Mouse (Mus musculus) leukemia stem cell, adult 10-12 weeks (primary cell): ENCODE results near the gene Olfr378. TPM values are rescaled to one million over a fixed set of nuclear protein-coding genes. Genes with fewer than 3 reads are reported as not detected.

Source experiments
- polyA plus RNA-seq: library from polyadenylated mRNA; stranded (reverse); fragments of >175 nt; gene quantifications from 2 replicates; pipeline ENCODE4 v1.2.3, GENCODE M21; 2012; ENCODE audit warnings: low replicate concordance

Gene Olfr378
- polyA plus RNA-seq, result not detected in 2 replicates

GRCm38 (mm10) chr11:73428377-73428776 lies at the start of gene Olfr378:
Gene Olfr378 (minus strand): TSS chr11:73428477.

GRCm38 (mm10) chr11:73457408-73457807 lies 29.1 kb upstream of the Olfr378 start, which contains the start of gene Olfr380:
Gene Olfr380 (minus strand): TSS chr11:73457508.

GRCm38 (mm10) chr11:73399514-73399913 lies 28.8 kb downstream of the Olfr378 start, which contains the start of gene Olfr1:
Gene Olfr1 (minus strand): TSS chr11:73399614.

Other genes with a start within 250 kb of the Olfr378 start
- gene Ctns, start 229.4 kb downstream of the Olfr378 start, polyA plus RNA-seq, result 1.7 and 5.4 TPM in 2 replicates
- gene Shpk, start 229.0 kb downstream of the Olfr378 start, polyA plus RNA-seq, result 0.56 and 0.60 TPM in 2 replicates
- gene Trpv1, start 194.2 kb downstream of the Olfr378 start, polyA plus RNA-seq, result not detected in 2 replicates
- not detected in 2 replicates for gene Trpv3, start 161.1 kb downstream of the Olfr378 start, polyA plus RNA-seq
- gene Aspa, start 98.9 kb downstream of the Olfr378 start, polyA plus RNA-seq, result not detected in 2 replicates
- gene Gm49340, start 98.7 kb downstream of the Olfr378 start, polyA plus RNA-seq, result not detected in 2 replicates
- not detected in 2 replicates for gene Spata22, start 98.7 kb downstream of the Olfr378 start, polyA plus RNA-seq
- not detected in 2 replicates for gene Olfr20, start 77.7 kb downstream of the Olfr378 start, polyA plus RNA-seq
- not detected in 2 replicates for gene Olfr376, start 57.2 kb downstream of the Olfr378 start, polyA plus RNA-seq
- gene Olfr1, start 28.9 kb downstream of the Olfr378 start, polyA plus RNA-seq, result not detected in 2 replicates
- gene Olfr380, start 29.0 kb upstream of the Olfr378 start, polyA plus RNA-seq, result not detected in 2 replicates
- gene Olfr381, start 63.1 kb upstream of the Olfr378 start, polyA plus RNA-seq, result not detected in 2 replicates
- not detected in 2 replicates for gene Olfr382, start 88.7 kb upstream of the Olfr378 start, polyA plus RNA-seq
- not detected in 2 replicates for gene Olfr385, start 164.5 kb upstream of the Olfr378 start, polyA plus RNA-seq
- not detected in 2 replicates for gene Olfr384, start 170.1 kb upstream of the Olfr378 start, polyA plus RNA-seq